Mouse (Mus musculus) heart, postnatal 14 days (tissue): ENCODE results near the gene Samhd1. TPM values are rescaled to one million over a fixed set of nuclear protein-coding genes. Genes with fewer than 3 reads are reported as not detected.

Source experiments
- DNase-seq, 2 experiments: peaks; one replicate each; pipeline ENCODE4 v3.0.0; 2021 to 2022
- intact Hi-C: fragments of 180-260 bp; cut with DNase I; formaldehyde crosslinking; loops from one replicate; pipeline ENCODE4 v1.15.1; 2025
- total RNA-seq, 2 experiments: library from RNA; stranded (reverse); gene quantifications; 2 replicates each; pipeline ENCODE4 v1.2.3; 2021

Samhd1 gene
- total RNA-seq, 2 experiments from 2014 or later, result 21.9 to 22.4 TPM

DNA sequence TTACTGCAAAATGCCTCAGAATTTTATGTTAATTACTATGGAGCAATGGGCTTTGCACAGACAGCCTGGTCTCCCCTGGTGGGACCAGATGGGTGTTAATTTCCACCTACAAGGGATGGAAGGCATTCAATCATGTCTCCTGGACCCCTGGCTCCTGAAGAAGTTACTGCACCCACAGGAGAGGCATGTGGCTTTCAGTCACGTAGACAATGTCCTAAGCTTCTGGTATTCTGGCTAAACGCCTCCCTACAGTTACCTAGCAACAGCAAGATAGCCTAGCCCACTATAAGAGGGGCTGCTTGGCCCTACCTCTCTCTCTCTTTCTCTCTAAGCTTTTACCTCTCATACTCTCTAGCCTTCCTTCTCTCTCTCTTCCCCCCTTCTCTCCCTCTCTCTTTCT is 32.8 kb downstream of the Samhd1 start:
- intact Hi-C loops, result no loop called here
- DNase-seq, result no peak

DNA sequence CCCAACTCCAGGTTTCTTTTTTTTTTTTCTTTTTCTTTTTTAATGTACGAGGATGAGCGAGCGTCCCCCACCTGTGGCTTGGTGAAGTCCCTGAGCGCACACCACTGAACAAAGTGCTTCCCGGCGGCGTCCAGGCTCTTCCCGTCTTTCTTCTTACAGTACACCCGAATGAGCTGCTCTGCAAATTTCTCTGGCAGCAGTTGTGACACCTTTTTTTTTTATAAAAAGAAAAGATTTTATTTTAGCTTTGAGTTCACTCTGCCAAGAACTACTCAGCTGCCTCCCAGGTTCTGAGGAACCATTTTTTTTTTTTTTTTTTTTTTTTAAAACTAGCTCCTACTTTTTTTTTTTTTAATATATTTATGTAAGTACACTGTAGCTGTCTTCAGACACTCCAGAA is 33.4 kb downstream of the Samhd1 start:
- intact Hi-C loops, result no loop called here
- no peak for DNase-seq

DNA sequence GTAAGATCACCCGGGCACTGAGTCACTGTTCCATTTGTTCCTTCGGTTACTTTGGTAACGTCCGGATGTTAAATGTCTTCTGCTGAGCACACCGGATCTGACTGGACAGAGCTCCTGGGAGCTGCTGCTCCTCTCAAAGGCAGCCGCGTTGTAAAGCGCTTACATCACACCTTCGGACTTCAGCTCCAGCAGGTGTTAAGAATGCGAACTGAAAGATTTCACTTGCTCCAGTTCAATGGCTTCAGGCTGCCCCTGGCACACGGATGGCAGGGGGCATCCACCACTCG is 34.8 kb downstream of the Samhd1 start:
- DNase-seq, result no peak
- intact Hi-C loops, result no loop called here

DNA sequence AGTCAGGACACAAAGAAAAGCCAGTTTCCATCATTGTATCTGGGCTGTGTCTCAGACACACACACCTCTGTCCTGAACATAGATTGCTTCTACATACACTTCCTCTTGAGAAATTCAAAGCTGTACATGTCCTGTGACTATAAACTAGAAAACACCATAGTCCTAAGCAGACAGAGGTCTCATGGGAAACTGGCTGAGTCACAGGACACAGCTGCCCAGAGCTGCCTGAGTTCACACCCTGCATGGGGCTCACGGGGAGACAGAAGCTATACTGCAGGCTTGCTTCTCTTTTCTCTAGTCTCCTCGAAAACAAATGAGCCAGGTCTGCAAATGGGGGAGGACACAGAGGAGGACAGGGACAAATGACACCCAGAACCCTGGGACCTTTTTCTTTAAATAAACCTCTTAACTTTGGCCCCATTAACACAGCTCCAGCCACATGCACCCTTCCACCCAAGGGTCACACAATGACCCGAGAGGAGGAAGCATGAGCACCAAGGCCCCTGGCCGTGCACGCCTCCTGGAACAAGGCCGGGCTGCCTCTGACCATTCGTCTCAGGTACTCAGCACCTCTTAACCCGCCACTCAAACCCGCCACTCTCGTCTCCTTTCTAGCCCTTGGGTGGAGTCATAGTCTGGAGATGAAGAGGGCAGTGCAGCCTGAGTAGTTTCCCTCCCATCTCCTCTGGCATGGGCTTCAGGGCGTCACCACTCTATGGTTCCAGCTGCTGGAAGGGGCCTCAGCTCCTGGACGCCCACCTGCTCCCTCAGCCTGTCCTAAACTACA is 35.3 kb downstream of the Samhd1 start:
- DNase-seq, result no peak
- intact Hi-C loops, result loop anchor here (5.0 kb wide), 1 partner anchor 292 kb away; no protein-coding TSS in a partner anchor

DNA sequence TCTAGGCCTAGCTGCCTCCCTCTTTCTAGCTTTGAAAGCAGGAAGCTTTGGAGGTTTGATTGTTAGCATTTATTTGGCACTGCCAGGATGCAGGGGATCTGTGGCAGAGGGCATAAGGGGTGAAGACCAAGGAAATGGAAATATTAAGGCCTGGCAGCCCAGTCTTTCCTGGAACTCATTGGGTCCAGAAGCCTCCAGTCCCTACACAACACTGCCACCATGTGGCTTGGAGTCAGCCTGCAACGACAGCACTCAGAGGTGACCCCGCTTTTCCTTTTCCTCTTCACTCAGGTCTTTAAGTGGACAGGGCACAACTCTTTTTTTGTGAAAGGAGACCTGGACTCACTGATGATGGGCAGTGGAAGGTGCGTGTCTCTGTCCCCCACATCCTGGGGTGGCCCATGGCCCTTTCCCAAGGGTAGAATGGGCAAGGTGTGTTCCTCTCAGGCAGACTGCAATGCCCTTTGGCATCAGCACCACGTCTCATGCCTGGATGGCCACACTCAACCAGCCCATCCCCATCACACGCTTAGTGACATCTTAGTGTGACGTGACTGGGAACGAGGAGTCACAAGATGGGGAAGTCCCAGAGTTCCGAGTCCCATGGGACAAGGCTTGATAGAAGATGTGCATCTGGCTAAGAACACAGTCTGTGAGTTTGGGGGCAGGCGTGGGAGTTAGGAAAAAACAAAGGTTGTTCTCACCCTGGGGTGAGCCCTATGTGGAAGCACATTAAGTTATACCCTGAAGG is 39.9 kb downstream of the Samhd1 start:
- intact Hi-C loops, result loop anchor here (2.0 to 5.0 kb wide), 3 partner anchors 64 to 288 kb away; no protein-coding TSS in a partner anchor
- peak; percentile 76 to 90 for DNase-seq

DNA sequence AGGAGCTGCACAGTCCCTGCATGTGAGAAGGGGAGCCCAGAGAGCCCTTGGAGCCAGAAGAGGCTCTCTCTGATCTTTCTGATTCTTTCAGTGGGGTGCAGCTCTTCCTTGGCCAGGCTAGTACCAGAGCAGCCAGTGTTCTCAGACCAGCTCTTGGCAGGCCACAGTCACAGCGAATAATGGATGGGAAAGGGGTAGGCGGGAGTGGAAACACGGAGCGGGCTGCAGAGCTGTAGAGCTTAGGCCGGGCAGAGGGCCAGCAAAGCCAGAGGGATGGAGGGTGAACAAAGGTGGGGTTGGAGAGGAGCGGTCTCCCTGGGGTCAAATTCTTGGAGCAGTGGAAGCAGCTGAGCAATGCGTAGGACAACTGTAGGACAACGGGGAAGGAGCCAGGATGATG is 43.0 kb downstream of the Samhd1 start:
- DNase-seq, result peak in 1 of 2 experiments; percentile 52
- intact Hi-C loops, result no loop called here

DNA sequence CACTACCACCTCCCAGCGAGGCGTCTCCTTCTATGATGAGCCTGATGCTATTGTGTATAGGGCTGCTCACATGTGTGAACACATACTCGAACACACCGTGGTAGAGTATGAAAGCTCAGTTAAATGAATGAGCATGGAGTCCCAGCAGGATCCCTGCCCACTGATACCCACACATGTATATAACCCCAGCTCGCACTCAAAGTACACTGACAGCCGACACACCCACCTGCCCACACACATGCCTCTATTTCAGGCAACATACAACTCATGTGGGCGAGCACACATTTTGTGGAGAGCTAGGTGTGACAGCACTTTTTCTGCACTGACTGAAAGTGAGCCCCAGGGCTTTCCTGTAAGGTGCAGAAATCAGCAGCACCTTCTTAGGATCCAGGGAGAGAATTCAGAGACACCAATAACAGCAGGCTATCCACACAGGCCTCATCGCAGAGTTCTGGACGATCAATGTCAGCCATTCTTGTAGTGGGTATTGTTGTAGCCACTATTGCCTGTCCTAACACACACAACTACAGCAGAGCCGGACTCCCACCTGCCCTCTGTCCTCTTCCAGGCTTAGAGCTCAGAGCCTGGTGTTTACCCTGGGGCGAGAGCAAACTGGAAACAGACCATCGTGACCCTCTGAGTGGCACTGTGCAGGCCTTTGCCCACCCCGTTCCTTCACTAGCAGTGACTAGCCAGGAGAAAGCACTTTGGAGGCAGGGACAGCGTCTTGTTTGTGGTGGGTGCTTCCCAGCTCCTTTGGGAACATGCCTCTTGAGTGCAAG is 47.3 kb downstream of the Samhd1 start:
- no peak for DNase-seq
- intact Hi-C loops, result no loop called here

DNA sequence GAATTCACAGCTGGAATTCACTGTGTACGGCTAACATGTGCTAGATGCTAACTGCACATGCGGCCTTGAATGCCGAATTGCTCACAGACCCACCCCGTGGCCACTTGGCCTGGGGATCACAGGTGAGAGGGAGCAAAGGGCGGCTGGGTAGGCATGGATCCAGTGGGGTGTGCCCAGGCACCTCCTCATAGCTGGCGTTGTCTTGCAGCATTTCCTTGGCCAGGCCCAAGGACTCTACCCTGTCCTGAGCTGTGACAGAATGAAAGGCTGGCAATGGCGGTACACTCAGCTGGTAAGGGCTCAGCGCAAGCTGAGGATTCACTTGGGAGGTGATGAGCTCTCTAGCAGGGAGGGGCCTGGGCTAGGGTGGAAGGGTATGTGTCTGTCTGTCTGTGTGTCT is 48.3 kb downstream of the Samhd1 start, which contains the start of gene Tldc2:
TSS of gene Tldc2 (plus strand) at position 260 of the 400 bp plus-strand sequence.
- no peak for DNase-seq

DNA sequence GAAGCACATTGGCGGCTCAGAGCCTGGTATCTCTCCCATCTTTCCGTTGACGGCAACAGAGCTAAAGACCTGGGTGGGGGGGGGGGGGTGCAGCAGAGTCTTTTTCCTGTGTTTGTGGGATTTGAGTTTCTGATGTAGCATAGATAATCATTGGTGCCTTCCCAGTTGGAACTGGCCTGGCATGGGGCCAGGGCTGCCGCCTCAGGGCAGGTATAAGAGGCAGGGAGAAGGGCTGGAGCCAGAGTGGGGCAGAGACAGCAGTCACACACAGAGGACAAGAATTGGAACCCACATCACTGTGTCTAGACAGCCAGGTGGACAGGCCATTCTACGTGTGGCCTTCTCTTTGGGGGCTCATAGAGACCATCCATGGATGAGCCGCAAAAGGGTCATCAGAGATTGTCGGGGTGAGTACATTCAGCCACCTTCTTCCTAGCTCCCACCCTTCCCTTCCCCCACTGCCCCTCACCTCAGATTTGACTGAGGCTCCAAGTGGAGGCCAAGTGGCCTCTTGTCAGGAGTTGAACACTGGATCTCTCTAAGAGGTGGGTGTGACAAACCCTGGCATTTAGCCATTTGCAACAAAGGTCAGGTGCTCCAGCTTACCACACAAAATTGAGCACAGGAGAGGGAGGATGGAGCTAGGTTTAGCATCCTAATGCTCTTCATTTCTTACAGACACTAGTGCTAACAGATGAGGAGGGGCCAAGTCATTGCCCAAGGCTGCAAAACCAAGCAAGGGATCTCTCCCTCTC is 50.1 kb downstream of the Samhd1 start:
- no peak for DNase-seq
- intact Hi-C loops, result loop anchor here (5.0 kb wide), 1 partner anchor 213 kb away; no protein-coding TSS in a partner anchor

More for the DNA sequence above, 48.3 kb downstream of the Samhd1 start, which contains the start of gene Tldc2:
- intact Hi-C loops, result no loop called here

DNA sequence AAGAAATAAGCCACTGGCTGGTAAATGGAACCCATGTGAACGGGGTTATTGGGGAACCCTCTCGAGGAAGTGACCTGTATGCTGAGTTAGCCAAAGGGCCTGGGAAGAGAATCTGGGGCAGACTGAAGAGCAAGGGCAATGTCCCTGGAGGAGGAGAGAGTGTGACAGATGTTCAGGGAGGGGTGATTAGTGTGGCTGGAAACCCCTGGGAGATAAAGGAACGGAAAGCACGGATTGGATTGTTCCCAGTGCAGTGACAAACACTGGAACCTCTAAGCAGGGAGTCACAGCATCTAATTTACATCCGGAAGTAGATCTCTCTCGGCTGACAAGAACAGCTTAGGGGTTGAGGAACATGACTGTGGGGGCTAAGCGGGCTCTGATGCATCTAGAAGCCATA is 53.1 kb downstream of the Samhd1 start:
- intact Hi-C loops, result loop anchor here (5.0 kb wide), 1 partner anchor 210 kb away; no protein-coding TSS in a partner anchor
- no peak for DNase-seq

DNA sequence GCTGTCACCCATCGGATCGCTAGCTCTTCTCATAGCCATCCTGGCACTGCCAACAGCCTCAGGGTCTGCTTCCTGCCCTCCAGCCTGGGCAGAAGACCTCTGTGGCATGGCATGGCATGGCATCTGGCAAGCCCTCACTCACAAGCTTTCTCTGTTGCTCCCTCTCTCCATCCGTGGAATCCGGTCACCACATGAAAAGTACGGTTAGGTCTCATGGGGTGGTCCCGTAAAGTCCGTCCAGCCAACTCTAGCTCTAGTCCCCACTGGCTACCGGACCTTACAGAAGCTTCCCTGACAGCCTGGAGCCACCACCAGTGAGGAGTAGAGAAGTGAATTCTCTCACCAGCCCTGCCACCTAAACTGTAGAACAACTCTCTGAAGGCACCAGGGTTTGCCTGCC is 53.7 kb downstream of the Samhd1 start:
- intact Hi-C loops, result loop anchor here (5.0 kb wide), 1 partner anchor 209 kb away; no protein-coding TSS in a partner anchor
- DNase-seq, result no peak

DNA sequence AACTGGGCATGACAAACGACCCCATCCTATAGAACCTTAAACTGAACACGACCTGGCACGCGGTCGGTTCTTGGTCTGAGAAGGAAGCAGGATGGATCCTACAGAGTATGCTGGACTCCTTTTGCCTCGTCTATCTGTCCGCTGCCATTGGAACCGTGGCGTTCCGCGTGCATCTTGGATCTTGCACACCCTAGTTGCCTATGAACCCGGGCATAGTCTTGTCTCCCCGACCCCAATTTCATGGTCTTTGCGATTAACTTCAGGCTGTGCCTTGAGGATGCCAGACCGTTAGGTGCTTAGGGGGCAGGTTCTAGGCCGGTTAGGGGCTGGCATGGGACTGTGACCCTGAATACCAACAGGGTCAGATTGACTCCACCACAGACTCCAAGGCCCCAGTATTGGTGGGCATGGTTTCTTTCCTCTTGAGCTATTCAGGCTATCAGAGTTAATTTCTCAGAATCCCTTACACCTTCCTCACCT is 55.3 kb downstream of the Samhd1 start:
- intact Hi-C loops, result loop anchor here (2.0 to 5.0 kb wide), 3 partner anchors 37 to 207 kb away; no protein-coding TSS in a partner anchor
- DNase-seq, result no peak

DNA sequence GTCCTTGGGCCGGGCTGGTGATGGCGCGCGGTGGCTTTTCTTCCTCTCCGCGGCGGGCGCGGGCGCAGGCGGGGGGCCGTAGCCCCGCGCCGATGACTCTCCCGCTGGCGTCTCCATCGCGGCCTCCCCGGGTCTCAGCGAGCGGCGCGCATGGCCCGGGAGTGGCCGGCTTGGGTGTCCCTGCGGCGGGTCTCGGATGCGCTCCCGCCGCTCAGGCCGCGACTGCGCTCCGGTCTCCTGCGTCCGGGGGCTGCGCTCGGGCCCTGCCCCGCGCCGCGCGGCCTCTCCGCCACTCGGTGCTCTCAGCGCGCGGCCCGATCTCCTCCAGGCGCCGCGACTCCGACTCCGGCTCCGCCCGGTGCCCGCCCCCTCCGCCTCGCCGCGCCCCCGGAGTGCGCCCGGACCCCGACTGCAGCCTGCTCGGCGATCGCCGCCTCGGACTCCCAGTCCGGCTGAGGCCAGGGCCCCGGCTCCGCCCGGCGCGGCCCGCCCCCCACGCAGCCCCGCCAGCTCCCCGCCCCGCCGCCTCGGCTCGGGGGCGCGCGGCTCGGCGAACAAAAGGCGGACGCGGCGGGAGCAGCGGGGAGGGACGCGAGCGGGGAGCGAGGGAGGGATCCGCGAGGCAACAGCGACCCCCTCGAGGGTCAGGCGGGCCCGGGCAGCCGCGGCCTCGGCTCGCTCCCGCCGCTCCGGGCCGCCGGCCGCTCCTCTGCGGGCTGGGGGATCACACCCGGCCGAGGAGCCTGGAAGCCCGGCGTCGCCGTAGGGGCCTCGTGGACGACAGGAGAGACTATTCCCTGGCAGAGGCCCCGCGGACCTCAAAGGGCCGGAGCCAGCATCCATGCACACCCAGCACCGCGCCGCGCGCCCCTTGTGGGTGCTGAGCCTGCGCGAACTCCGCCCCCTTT is 56.0 kb downstream of the Samhd1 start, which contains the start of gene Soga1:
TSS of gene Soga1 (minus strand) at position 462 of the 908 bp plus-strand sequence.
- DNase-seq, result peak; percentile 91 to 96
- intact Hi-C loops, result loop anchor here (2.0 to 5.0 kb wide), 2 partner anchors 37 to 48 kb away; no protein-coding TSS in a partner anchor

DNA sequence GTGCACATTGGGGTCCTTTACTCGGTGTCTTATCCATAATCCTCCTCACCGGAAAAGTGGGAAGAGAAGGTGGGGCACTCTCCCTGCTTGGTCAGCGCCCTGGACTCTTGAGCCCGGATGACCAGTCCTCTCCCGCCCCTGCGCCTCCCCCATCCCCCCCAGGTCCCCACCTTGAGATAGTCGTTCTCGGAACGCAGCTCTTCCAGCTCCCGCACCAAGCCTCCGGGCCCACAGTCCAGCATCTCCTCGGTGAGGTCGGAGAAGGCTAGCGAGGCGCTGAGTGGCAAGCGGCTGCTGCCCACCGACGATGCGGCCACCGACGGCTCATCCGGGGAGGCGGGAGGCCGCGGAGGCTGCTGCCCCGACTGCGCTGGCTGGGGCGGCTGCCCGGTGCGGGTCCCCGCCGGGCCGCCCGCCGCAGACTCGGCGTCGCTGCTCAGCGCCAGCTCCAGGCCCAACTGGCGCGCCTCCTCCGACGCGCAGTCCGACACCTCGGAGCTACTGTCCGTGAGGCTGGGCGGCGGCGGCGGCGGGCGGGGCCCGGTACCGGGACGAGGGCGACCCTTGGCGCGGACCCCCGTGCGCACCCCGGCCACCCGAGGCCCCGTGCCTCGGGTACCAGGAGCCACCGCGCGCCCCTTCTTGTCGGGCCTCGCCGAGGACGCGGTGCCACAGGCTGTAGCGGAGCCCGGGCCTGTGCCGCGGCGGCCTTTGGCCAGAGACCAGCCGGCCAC is 56.8 kb downstream of the Samhd1 start:
- DNase-seq, result peak in 1 of 2 experiments; percentile 52
- intact Hi-C loops, result loop anchor here (2.0 to 5.0 kb wide), 2 partner anchors 36 to 47 kb away; no protein-coding TSS in a partner anchor

DNA sequence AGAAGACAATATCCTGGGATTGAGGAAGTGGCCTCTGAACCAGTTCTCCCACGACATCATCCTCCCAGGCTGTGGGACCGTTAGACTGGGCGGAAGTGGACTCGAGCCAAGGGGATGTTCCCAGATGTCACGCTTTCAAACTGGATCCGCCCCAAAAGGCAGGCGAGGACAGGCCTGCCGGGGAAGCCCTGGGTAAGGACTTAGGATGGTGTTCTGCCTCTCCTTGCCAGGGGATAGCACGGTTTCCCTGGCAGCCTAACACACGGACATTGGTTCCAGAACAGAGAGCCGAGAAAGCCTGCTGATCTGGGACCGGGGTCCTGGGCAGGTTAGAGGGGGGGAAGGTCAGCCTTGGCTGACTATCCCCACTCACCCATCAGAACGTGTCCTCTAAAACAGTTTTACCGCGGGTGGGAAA is 57.4 kb downstream of the Samhd1 start:
- DNase-seq, result peak; percentile 92 to 94
- intact Hi-C loops, result loop anchor here (2.0 to 5.0 kb wide), 2 partner anchors 35 to 47 kb away; no protein-coding TSS in a partner anchor

DNA sequence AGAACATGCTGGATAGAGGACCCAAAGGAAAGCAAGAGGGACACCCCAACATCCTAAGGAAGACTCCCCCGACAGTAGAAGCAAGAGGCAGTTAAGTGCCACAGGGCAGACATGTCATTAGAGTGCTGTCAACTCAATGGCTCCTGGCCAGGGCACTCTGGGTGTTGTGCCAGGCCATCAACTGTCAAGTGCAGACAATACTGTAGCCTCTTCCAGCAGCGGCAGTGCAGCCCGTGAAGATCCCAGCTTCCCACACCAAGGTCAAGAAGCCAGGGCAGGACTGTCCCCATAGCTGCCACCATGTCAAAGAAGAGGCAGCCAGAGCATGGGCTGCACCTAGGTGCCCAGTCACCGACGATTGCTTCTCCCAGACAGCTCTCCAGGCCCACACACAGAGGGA is 57.9 kb downstream of the Samhd1 start:
- intact Hi-C loops, result loop anchor here (5.0 kb wide), 1 partner anchor 35 kb away; no protein-coding TSS in a partner anchor
- DNase-seq, result peak; percentile 49 to 68

DNA sequence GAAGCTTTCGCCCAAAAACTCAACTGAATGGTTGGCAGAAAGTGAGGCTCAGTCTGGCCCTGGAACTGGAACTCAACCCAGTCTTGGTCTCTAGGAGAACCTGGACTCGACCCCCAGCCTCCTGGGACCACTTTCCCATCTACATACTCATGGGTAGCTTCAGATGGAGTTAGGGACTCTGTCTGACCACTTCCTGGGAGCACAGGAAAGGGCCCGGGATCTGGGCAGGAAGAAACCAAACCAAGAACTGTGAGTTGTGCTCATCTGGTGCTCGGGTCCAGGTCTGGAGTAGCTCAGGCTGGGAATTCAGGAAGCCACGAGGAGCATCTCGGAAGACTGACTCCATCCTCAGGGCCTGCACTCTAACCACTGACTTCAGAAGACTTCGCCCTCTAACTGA is 58.5 kb downstream of the Samhd1 start:
- DNase-seq, result no peak
- intact Hi-C loops, result loop anchor here (5.0 kb wide), 1 partner anchor 34 kb away; no protein-coding TSS in a partner anchor
